Mouse (Mus musculus) hindbrain, embryonic 12.5 days (tissue): ENCODE data around the gene Ddx51. TPM values are rescaled to one million over a fixed set of nuclear protein-coding genes. Genes with fewer than 3 reads are reported as not detected.

ENCODE experiments used
- ATAC-seq: fragments of 200-750 bp; cut with Nextera tagmentation; 2 replicates; pipeline ENCODE4 v1.8.0; 2017; ENCODE audit warnings: moderate TSS enrichment; ENCODE audit not compliant: low FRiP score
- H3K27ac ChIP-seq: fragments of 300-500 bp; sonication (generic); 2 replicates; pipeline ENCODE4 v1.5.1; 2016; ENCODE audit warnings: mild to moderate bottlenecking
- H3K27me3 ChIP-seq: fragments of 300-500 bp; sonication (generic); 2 replicates; pipeline ENCODE4 v1.6.1; 2016; ENCODE audit warnings: mild to moderate bottlenecking
- H3K36me3 ChIP-seq: fragments of 300-500 bp; sonication (generic); 2 replicates; pipeline ENCODE4 v1.6.1; 2016; ENCODE audit warnings: mild to moderate bottlenecking
- H3K4me1 ChIP-seq: fragments of 300-500 bp; sonication (generic); 2 replicates; pipeline ENCODE4 v1.6.1; 2016
- H3K4me2 ChIP-seq: fragments of 300-500 bp; sonication (generic); replicated peaks from 2 replicates; pipeline ENCODE4 v1.6.1; 2016; ENCODE audit warnings: mild to moderate bottlenecking
- H3K4me3 ChIP-seq: fragments of 300-500 bp; sonication (generic); 2 replicates; pipeline ENCODE4 v1.5.1; 2016; ENCODE audit warnings: mild to moderate bottlenecking
- H3K9ac ChIP-seq: fragments of 300-500 bp; sonication (generic); 2 replicates; pipeline ENCODE4 v1.6.1; 2016; ENCODE audit warnings: mild to moderate bottlenecking, moderate library complexity
- H3K9me3 ChIP-seq: fragments of 300-500 bp; sonication (generic); replicated peaks from 2 replicates; pipeline ENCODE4 v1.6.1; 2016; ENCODE audit warnings: mild to moderate bottlenecking
- WGBS: fragments of 180-500 bp; shearing (Covaris S2); methylation state at CpG from one replicate; pipeline ENCODE4 v1.1.7; 2016; 5-methylcytosine and 5-hydroxymethylcytosine counted together
- polyA plus RNA-seq: library from polyadenylated mRNA; unstranded; fragments of >200 nt; fragmentation: Nextera tagmentation; extraction: Ambion mirVana; gene quantifications from 2 replicates; pipeline ENCODE4 v1.2.1, GENCODE M21; 2016

The Ddx51 gene
- polyA plus RNA-seq, 1 experiment from 2014 or later: 33.3 TPM

DNA sequence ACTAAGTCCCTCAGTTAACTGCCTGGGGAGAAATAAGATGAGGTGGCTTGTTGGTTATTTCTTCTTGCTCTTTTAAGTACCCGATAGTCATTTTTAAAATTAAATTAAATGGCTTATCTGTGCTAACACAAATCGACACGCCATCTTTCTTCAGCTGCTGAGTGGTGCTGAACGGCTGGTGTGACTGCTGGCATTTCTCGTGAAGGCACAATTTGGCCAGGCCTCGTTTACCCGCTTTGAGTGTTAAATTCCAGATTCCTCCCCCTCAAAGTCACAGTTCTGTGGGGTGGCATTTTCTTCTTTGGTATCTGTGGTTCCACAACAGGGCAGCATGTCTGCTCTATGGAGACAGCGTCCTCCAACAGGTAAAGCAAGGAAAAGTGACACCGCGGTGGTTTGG is 25.9 kb upstream of the Ddx51 start:
- no peak for ATAC-seq
- H3K4me1 ChIP-seq: peaks cover 6% of the 10 kb centered on the region
- no peak overlapping the region for H3K4me2 ChIP-seq
- H3K4me3 ChIP-seq: no peak overlapping the region
- no peaks in the 10 kb centered on the region for H3K27me3 ChIP-seq
- no peaks in the 10 kb centered on the region for H3K9me3 ChIP-seq
- no peaks in the 10 kb centered on the region for H3K36me3 ChIP-seq
- 79% methylated on average over 10 of the region's 10 CpGs for WGBS
- H3K27ac ChIP-seq: no peak overlapping the region
- H3K9ac ChIP-seq: no peak overlapping the region

DNA sequence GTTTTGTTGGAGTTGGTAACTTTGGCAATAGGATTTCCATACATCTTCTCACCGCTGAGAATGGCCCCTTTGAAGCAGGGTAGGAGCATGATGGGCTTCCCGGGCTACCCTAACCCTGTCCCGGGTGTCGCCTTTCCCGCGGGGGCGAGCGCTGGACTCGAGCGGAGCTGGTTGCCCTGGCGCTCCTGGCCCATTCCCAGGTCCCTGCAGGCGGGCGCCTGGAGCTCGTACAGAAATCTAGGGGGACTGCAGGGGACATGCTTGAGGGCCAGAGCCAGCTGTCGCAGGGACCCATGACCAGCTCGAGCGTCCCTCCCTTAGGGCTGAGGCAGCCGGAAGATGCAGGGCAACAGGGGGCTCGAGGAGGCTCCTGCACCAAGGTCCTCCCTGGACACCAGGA is 25.1 kb upstream of the Ddx51 start:
- Histone ChIP-seq H3K4me3 (no peak overlapping the region), H3K36me3 (no peaks in the 10 kb centered on the region), H3K9me3 (no peaks in the 10 kb centered on the region), H3K9ac (no peak overlapping the region), H3K4me1 (peaks cover 6% of the 10 kb centered on the region), H3K27ac (no peak overlapping the region), H3K27me3 (no peaks in the 10 kb centered on the region), H3K4me2 (no peak overlapping the region; the same call in 1 of the 2 replicates)
- ATAC-seq: no peak
- WGBS: 24% methylated on average over 19 of the region's 19 CpGs

- H3K4me3 ChIP-seq: no peak overlapping the region
- H3K9me3 ChIP-seq: no peaks in the 10 kb centered on the region
- no peak for ATAC-seq
- H3K4me1 ChIP-seq: peaks cover 6% of the 10 kb centered on the region
- no peaks in the 10 kb centered on the region for H3K27me3 ChIP-seq
- H3K4me2 ChIP-seq: no peak overlapping the region
- no peaks in the 10 kb centered on the region for H3K36me3 ChIP-seq
- no peak overlapping the region for H3K9ac ChIP-seq
- H3K27ac ChIP-seq: no peak overlapping the region
- WGBS: 87% methylated on average over 2 of the region's 2 CpGs
Measured at GRCm38 (mm10) chr5:110629525-110630120, 23.6 kb upstream of the Ddx51 start.

GRCm38 (mm10) chr5:110635951-110636707 is 17.1 kb upstream of the Ddx51 start:
- 45% methylated on average over 6 of the region's 6 CpGs for WGBS
- 0 out of 2 replicates have a peak, but pooled peaks have one; percentile 40 for ATAC-seq

DNA sequence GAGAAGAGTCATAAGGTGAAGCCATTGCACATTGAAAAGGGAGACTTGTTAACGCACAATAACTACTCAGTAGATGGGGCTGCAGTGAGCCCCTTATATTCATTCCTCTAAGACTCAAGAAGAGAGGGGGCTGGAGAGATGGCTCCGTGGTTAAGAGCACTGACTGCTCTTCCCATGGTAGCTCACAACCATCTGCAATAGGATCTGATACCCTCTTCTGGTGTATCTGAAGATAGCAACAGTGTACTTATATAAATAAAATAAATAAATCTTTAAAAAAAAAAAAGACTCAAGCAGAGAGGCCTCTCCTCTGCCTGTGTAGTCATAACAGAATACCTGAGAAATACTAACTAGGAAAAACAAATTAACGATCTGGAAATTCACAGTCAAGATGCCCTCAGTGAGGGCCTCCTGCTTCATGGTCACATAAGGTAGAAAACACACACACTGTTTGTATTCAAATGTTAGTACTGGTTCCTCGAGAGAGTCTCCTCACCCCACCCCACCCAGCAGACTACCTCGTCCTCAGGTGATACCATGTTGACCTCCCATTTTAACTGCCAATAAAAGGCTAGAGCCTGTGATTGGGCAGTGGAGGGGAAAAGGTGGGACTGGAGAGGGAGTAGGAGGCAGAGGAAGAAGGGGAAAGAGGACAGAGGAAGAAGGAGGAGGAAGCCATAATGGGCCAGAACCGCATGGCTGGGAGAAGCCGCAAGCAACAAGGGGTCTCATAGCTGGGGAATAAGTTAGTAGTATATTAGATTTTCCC is 14.8 kb upstream of the Ddx51 start:
- no peak overlapping the region for H3K4me3 ChIP-seq
- H3K9ac ChIP-seq: no peak overlapping the region
- no peaks in the 10 kb centered on the region for H3K36me3 ChIP-seq
- no peaks in the 10 kb centered on the region for H3K27me3 ChIP-seq
- H3K27ac ChIP-seq: no peak overlapping the region
- peaks cover 3% of the 10 kb centered on the region; the same call in 1 of the 2 replicates for H3K4me1 ChIP-seq
- H3K4me2 ChIP-seq: no peak overlapping the region
- no peak for ATAC-seq
- 79% methylated on average over 7 of the region's 7 CpGs for WGBS
- H3K9me3 ChIP-seq: no peaks in the 10 kb centered on the region

More at GRCm38 (mm10) chr5:110635951-110636707, 17.1 kb upstream of the Ddx51 start:
- Histone ChIP-seq H3K9ac (no peak overlapping the region), H3K4me3 (no peak overlapping the region), H3K4me1 (peaks cover 3% of the 10 kb centered on the region; the same call in 1 of the 2 replicates), H3K9me3 (no peaks in the 10 kb centered on the region), H3K4me2 (no peak overlapping the region), H3K27me3 (no peaks in the 10 kb centered on the region), H3K27ac (no peak overlapping the region), H3K36me3 (no peaks in the 10 kb centered on the region)

DNA sequence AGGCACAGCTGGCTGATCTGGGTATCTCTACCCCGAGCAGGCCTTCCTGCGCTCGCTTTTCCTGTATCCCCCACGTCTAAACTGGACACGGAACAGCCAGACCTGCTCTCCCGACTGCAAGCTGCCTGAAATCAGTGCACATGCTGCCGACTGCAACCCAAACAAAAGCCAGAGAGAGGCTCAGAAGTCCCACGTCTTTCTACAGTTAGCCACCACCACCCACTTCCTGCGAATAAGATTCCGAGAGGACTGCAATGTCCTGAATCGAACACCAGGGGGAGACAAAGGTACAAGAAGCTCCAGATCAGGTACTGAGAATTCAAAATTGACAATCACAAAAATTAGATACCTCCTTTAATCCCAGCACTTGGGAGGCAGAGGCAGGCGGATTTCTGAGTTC is 13.8 kb upstream of the Ddx51 start:
- H3K27me3 ChIP-seq: no peaks in the 10 kb centered on the region
- no peak overlapping the region for H3K4me3 ChIP-seq
- no peak for ATAC-seq
- WGBS: 30% methylated on average over 12 of the region's 12 CpGs
- no peak overlapping the region for H3K27ac ChIP-seq
- H3K4me2 ChIP-seq: no peak overlapping the region; the same call in 1 of the 2 replicates
- H3K4me1 ChIP-seq: peaks cover 3% of the 10 kb centered on the region; the same call in 1 of the 2 replicates
- H3K36me3 ChIP-seq: no peaks in the 10 kb centered on the region
- no peaks in the 10 kb centered on the region for H3K9me3 ChIP-seq
- H3K9ac ChIP-seq: no peak overlapping the region

GRCm38 (mm10) chr5:110646377-110646776 is 6.9 kb upstream of the Ddx51 start:
- Histone ChIP-seq H3K27ac (no peak overlapping the region), H3K4me2 (no peak overlapping the region), H3K4me3 (no peak overlapping the region), H3K27me3 (no peaks in the 10 kb centered on the region), H3K9ac (no peak overlapping the region), H3K36me3 (peaks cover 58% of the 10 kb centered on the region), H3K9me3 (no peaks in the 10 kb centered on the region), H3K4me1 (no peaks in the 10 kb centered on the region)
- ATAC-seq: no peak

DNA sequence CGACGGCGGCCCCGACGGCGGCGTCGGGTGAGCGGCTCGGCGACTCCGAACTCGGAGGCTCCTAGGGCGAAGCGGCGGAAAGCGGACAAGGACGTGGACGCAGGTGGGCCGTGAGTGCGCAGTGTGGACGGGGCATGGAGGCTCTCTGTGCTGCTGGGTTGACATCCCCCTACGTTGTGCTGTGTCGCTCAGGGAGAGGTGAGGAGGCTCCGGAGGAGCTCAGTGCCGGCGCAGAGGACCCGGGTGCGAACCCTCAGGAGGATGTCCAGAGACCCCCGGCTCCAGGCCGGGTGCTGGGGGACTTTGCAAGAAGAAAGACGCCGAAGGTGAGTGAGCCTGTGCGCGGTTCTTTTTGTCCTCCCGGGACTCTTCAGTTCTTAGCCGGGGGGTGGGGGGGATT is 435 bp downstream of the Ddx51 start:
- no peaks in the 10 kb centered on the region for H3K27me3 ChIP-seq
- peak; percentile 44 for ATAC-seq
- H3K4me1 ChIP-seq: peaks cover 19% of the 10 kb centered on the region
- no peaks in the 10 kb centered on the region for H3K9me3 ChIP-seq
- H3K4me3 ChIP-seq: peak overlapping the region; percentile 68
- peak overlapping the region; percentile 98 for H3K4me2 ChIP-seq
- peaks cover 72% of the 10 kb centered on the region for H3K36me3 ChIP-seq
- H3K9ac ChIP-seq: peak overlapping the region; percentile 75
- H3K27ac ChIP-seq: no peak overlapping the region
- 2% methylated on average over 37 of the region's 37 CpGs for WGBS

GRCm38 (mm10) chr5:110659682-110660081 is 6.4 kb downstream of the Ddx51 start:
- H3K36me3 ChIP-seq: peaks cover 91% of the 10 kb centered on the region

GRCm38 (mm10) chr5:110664041-110664440 is 10.8 kb downstream of the Ddx51 start:
- Histone ChIP-seq H3K27me3 (no peaks in the 10 kb centered on the region), H3K4me2 (no peak overlapping the region), H3K9ac (no peak overlapping the region), H3K9me3 (no peaks in the 10 kb centered on the region), H3K36me3 (peaks cover 91% of the 10 kb centered on the region), H3K4me3 (no peak overlapping the region), H3K4me1 (no peaks in the 10 kb centered on the region), H3K27ac (no peak overlapping the region)
- WGBS: 86% methylated on average over 2 of the region's 2 CpGs
- no peak for ATAC-seq

More at GRCm38 (mm10) chr5:110659682-110660081, 6.4 kb downstream of the Ddx51 start:
- Histone ChIP-seq H3K4me2 (no peak overlapping the region), H3K27ac (no peak overlapping the region), H3K9ac (no peak overlapping the region), H3K9me3 (no peaks in the 10 kb centered on the region), H3K27me3 (no peaks in the 10 kb centered on the region), H3K4me3 (no peak overlapping the region), H3K4me1 (peaks cover under 1% of the 10 kb centered on the region)
- ATAC-seq: no peak

DNA sequence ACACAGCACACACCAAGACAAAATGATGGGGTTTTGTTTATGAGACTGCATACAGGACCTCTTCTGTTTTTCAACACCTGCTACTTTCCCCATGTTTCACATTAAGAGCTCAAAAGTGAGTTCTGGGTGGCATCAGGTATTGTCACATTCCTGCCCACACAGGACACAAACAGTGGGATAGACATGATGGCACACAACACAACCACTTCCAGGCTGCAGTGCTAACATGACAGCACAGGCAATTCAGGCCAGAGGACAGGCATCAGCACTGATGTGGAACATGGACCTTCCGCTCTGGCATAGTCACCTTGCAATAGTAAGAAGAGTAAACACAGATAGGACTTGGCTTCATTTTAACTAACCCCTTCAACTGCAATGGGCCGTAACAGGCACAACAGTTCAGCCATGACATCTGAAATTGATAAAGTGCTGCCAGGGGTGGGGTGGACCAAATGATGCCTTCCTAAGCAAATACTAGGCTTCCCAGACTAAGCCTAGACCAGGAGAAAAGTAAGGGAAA is 11.6 kb downstream of the Ddx51 start:
- Histone ChIP-seq H3K9ac (no peak overlapping the region), H3K36me3 (peaks cover 90% of the 10 kb centered on the region)
- whole genome bisulfite sequencing: 100% methylated on average over 2 of the region's 2 CpGs

GRCm38 (mm10) chr5:110665486-110666121 is 12.4 kb downstream of the Ddx51 start:
- 69% methylated on average over 6 of the region's 6 CpGs for WGBS
- Histone ChIP-seq H3K4me3 (no peak overlapping the region), H3K9me3 (no peaks in the 10 kb centered on the region), H3K36me3 (peaks cover 90% of the 10 kb centered on the region), H3K4me2 (no peak overlapping the region), H3K27me3 (no peaks in the 10 kb centered on the region), H3K4me1 (no peaks in the 10 kb centered on the region), H3K27ac (no peak overlapping the region), H3K9ac (no peak overlapping the region)
- ATAC-seq: no peak

More for the DNA sequence above, 11.6 kb downstream of the Ddx51 start:
- H3K9me3 ChIP-seq: no peaks in the 10 kb centered on the region
- H3K27me3 ChIP-seq: no peaks in the 10 kb centered on the region
- ATAC-seq: no peak
- no peak overlapping the region for H3K27ac ChIP-seq
- H3K4me1 ChIP-seq: no peaks in the 10 kb centered on the region
- H3K4me3 ChIP-seq: no peak overlapping the region
- H3K4me2 ChIP-seq: no peak overlapping the region
